Mouse (Mus musculus) testis, adult 2 months (tissue): ENCODE measurements around the gene Hoxa6. TPM values are rescaled to one million over a fixed set of nuclear protein-coding genes. Genes with fewer than 3 reads are reported as not detected.
A peak's percentile ranks its signal among the peaks of the same experiment; 100 is the strongest.

Experiments
- H3K27ac ChIP-seq: fragments of 200-500 bp; 2 replicates; pipeline ENCODE4 v1.5.1; 2012; ENCODE audit warnings: low read depth, low read length; ENCODE audit not compliant: control insufficient read depth, insufficient read depth
- H3K27me3 ChIP-seq: fragments of 200-500 bp; 2 replicates; pipeline ENCODE4 v1.6.1; 2012; ENCODE audit warnings: mild to moderate bottlenecking, low read length, moderate library complexity; ENCODE audit not compliant: control insufficient read depth, insufficient read depth
- H3K36me3 ChIP-seq: fragments of 200-500 bp; 2 replicates; pipeline ENCODE4 v1.6.1; 2012; ENCODE audit warnings: mild to moderate bottlenecking, low read length; ENCODE audit not compliant: control insufficient read depth, insufficient read depth
- H3K4me1 ChIP-seq: fragments of 200-500 bp; 2 replicates; pipeline ENCODE4 v1.6.1; 2012; ENCODE audit warnings: low read length; ENCODE audit not compliant: control insufficient read depth, insufficient read depth
- H3K4me3 ChIP-seq: fragments of 200-500 bp; 2 replicates; pipeline ENCODE4 v1.5.1; 2012; ENCODE audit warnings: low read depth, mild to moderate bottlenecking, low read length, moderate library complexity, mixed read lengths; ENCODE audit not compliant: control insufficient read depth
- CTCF ChIP-seq: fragments of 200-500 bp; IDR thresholded peaks from 2 replicates; pipeline ENCODE4 v1.5.1; 2012; ENCODE audit warnings: low read depth, mild to moderate bottlenecking, inconsistent platforms, low read length, moderate library complexity; ENCODE audit not compliant: control insufficient read depth, insufficient read depth, insufficient replicate concordance
- POLR2A ChIP-seq: fragments of 200-500 bp; IDR thresholded peaks from 2 replicates; pipeline ENCODE4 v1.6.1; 2012; ENCODE audit warnings: low read depth, mild to moderate bottlenecking, inconsistent platforms, low read length, moderate library complexity; ENCODE audit not compliant: control insufficient read depth
- polyA plus RNA-seq: library from polyadenylated mRNA; depleted of rRNA; stranded (reverse); fragments of >200 nt; gene quantifications from 2 replicates; pipeline ENCODE4 v1.2.3, GENCODE M21; 2012

The Hoxa6 gene
- polyA plus RNA-seq, 1 experiment, result 0.21 TPM

GRCm38 (mm10) chr6:52207684-52207976 is 892 bp downstream of the Hoxa6 start:
- Histone ChIP-seq H3K27ac (no peak overlapping the region), H3K4me1 (peaks cover 25% of the 10 kb centered on the region), H3K4me3 (no peak overlapping the region), H3K27me3 (peaks cover 15% of the 10 kb centered on the region), H3K36me3 (no peaks in the 10 kb centered on the region)
- TF ChIP-seq CTCF, result no peak
- no peak for TF ChIP-seq POLR2A

DNA sequence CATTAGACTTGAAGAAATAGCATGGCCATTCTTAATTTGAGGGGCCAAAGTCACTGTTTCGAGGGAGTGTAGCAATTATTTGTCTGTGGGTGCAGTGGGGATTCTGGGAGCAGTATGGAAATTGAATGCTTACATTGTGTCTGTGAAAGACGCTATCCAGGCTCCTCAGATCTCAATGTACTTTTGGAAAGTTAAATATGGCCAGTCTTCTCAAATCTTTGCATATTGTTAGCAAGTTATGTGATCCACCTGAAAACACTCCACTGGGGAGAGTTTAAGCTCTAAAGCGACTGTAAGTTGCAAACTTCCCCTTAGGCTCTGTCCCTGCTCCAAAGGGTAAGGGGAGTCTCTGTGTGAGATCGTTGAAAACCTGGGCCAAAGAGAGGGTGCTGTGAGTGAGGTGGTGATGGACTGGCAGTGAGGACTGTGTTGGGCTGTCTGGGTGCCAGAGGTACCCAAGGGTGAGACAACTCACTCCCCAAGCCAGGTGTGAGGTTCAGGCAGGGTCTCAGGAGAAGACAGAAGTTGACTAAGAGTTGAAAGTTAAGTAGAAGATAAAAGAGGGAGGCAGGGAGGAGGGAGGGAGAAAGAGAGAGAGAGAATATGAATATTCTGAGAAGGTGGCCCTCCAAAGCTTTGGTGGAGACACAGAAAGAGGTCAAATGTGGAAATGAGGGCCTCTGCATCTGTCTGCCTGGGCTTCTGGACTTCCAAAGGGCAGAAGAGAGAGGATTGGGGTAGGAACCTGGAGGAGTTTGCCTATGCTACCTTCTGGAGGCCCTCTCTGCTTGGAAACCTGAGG is 1.4 kb downstream of the Hoxa6 start:
- no peak for TF ChIP-seq CTCF
- no peak for TF ChIP-seq POLR2A
- peaks cover 18% of the 10 kb centered on the region for H3K27me3 ChIP-seq
- H3K4me1 ChIP-seq, result peaks cover 26% of the 10 kb centered on the region
- H3K36me3 ChIP-seq, result no peaks in the 10 kb centered on the region
- no peak overlapping the region for H3K27ac ChIP-seq
- no peak overlapping the region for H3K4me3 ChIP-seq

DNA sequence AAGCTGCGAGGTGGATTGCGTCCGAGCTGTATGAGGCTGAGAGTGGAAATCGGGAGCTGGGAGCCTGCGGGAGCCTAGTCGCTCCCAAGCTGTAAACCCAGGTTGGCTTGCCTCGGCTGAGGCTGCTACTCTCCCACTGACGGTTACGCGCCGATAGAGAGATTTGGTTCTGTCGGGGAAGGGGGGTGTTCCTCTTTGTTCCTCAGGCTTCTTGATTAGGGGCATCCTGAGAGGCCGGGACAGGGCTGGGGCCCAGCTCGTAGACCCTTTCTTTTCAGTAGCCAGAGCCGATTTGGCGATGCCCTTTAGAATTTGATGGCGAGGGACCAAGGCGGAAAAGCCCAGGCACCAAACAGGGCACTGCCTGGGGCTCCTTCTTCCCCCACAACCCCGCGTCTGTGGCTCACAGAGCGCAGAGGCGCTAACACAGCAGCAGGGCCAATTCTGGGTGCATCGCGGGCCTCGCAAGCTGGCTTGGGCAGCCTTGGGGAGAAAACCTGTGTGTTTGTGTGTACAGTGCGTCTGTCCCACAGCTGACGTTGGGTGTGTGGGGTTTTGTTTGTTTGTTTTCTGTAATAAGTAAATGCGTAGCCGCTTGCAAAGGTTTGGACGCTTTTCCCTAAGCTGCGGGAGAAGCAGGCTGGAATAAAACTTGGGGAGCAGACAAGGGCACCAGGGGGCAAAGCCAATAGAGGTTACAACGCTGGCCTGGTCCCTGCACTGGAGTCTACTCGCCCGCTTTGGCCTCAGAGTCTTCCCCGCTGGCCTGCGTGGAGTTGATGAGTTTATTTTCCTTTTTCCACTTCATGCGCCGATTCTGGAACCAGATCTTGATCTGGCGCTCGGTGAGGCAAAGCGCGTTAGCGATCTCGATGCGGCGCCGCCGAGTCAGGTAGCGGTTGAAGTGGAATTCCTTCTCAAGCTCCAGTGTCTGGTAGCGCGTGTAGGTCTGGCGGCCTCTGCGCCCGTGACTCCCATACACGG is 2.6 kb downstream of the Hoxa6 start:
- H3K36me3 ChIP-seq, result no peaks in the 10 kb centered on the region
- peaks cover 16% of the 10 kb centered on the region for H3K27me3 ChIP-seq
- no peak overlapping the region for H3K27ac ChIP-seq
- peaks cover 26% of the 10 kb centered on the region for H3K4me1 ChIP-seq
- no peak overlapping the region for H3K4me3 ChIP-seq
- no peak for TF ChIP-seq POLR2A
- TF ChIP-seq CTCF, result no peak

DNA sequence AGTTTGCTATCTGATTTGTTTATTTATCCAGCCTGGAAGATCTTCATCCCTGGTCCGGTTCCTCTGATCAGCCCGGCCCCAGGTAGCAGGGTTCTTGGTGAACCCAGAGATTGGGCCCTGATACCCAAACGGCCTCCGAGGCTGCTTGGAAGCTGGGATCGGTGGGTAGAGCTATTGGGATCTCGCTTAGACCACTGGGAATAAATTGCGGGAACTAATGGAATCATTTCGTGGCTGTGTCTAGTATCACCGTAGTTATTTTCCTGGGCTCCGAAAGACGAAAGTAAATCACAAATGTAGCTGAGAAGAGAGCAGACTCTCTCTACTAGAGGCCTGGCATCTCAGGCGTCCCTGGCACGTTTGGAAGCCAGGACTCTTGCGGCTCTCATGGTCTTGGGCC is 3.3 kb downstream of the Hoxa6 start:
- no peak for TF ChIP-seq POLR2A
- TF ChIP-seq CTCF, result no peak
- H3K27me3 ChIP-seq, result peaks cover 16% of the 10 kb centered on the region
- no peaks in the 10 kb centered on the region for H3K36me3 ChIP-seq
- no peak overlapping the region for H3K4me3 ChIP-seq
- no peak overlapping the region for H3K27ac ChIP-seq
- H3K4me1 ChIP-seq, result peaks cover 26% of the 10 kb centered on the region

- TF ChIP-seq POLR2A, result no peak
- peak; percentile 78; the same call in 1 of the 2 replicates for TF ChIP-seq CTCF
- peak within 1 kb of the TSS; percentile 70 for H3K4me3 ChIP-seq
- H3K27ac ChIP-seq, result no peak within 1 kb of the TSS
- H3K27me3 ChIP-seq, result peaks cover 19% of the 10 kb centered on the region
- no peaks in the 10 kb centered on the region for H3K36me3 ChIP-seq
- peaks cover 26% of the 10 kb centered on the region for H3K4me1 ChIP-seq
Observed at GRCm38 (mm10) chr6:52204050-52204752, 4.3 kb downstream of the Hoxa6 start, which contains the start of gene Hoxa5. Hoxa5 (minus strand) TSS chr6:52204587.

- H3K27ac ChIP-seq, result no peak overlapping the region
- TF ChIP-seq POLR2A (no peak), CTCF (no peak)
- no peaks in the 10 kb centered on the region for H3K36me3 ChIP-seq
- peaks cover 19% of the 10 kb centered on the region for H3K27me3 ChIP-seq
- peak overlapping the region; percentile 70 for H3K4me3 ChIP-seq
- peaks cover 24% of the 10 kb centered on the region for H3K4me1 ChIP-seq
Observed at GRCm38 (mm10) chr6:52203371-52204049, 5.0 kb downstream of the Hoxa6 start.

DNA sequence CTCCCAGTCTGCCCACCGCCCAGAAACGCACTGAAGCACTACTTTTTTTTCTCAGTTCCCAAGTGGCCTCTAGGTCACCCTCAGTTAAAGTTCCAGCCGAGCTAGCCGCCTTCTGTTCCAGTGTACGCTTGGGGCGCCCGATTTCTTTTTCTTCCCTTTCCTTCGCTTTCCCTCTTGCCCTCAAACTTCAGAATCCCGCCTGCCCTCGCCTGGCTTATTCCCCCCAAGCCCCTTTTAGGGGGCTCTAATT is 5.5 kb downstream of the Hoxa6 start:
- Histone ChIP-seq H3K36me3 (no peaks in the 10 kb centered on the region), H3K4me1 (peaks cover 24% of the 10 kb centered on the region), H3K27ac (no peak overlapping the region), H3K27me3 (peaks cover 19% of the 10 kb centered on the region), H3K4me3 (no peak overlapping the region; the same call in 1 of the 2 replicates)
- TF ChIP-seq POLR2A (no peak), CTCF (no peak)
